Mouse (Mus musculus): ENCODE measurements around the gene Eif4g3.

DNA sequence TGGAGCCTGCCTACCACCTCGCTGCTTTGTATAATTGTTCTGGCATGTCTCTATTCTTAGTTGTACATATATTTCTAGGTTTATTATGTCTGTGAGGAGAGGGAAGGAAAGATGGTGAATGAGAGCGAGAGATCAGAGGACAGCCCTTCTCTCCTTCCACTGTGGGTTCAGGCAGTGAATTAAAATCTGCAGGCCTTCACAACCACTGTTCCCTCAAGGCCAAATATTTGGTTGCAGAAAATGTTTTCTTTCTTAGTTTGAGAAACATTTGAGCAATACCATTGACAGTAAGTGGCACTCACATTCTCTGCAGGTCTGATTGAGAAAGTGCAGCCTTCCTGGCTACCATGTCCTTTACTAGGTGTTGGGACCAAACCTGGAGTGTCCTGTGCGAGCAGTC lies 138.9 kb downstream of the Eif4g3 start:
- TF ChIP-seq CTCF (IDR thresholded peaks at IDR 0.05; ENCODE audit: low read depth, low read length) (no peak), GATA2 (IDR thresholded peaks at IDR 0.05; ENCODE audit: borderline replicate concordance, low read depth, low read length) (no peak), TAL1 (conservative IDR thresholded peaks at IDR 0.05; ENCODE audit: low read depth, low read length) (no peak)
